Mouse (Mus musculus) testis, adult 2 months (tissue): ENCODE data around the gene Phactr3. TPM values are rescaled to one million over a fixed set of nuclear protein-coding genes. Genes with fewer than 3 reads are reported as not detected.

Experiments used
- H3K27ac ChIP-seq: fragments of 200-500 bp; 2 replicates; pipeline ENCODE4 v1.5.1; 2012; ENCODE audit warnings: low read depth, low read length; ENCODE audit not compliant: control insufficient read depth, insufficient read depth
- H3K27me3 ChIP-seq: fragments of 200-500 bp; 2 replicates; pipeline ENCODE4 v1.6.1; 2012; ENCODE audit warnings: mild to moderate bottlenecking, low read length, moderate library complexity; ENCODE audit not compliant: control insufficient read depth, insufficient read depth
- H3K36me3 ChIP-seq: fragments of 200-500 bp; 2 replicates; pipeline ENCODE4 v1.6.1; 2012; ENCODE audit warnings: mild to moderate bottlenecking, low read length; ENCODE audit not compliant: control insufficient read depth, insufficient read depth
- H3K4me1 ChIP-seq: fragments of 200-500 bp; 2 replicates; pipeline ENCODE4 v1.6.1; 2012; ENCODE audit warnings: low read length; ENCODE audit not compliant: control insufficient read depth, insufficient read depth
- H3K4me3 ChIP-seq: fragments of 200-500 bp; 2 replicates; pipeline ENCODE4 v1.5.1; 2012; ENCODE audit warnings: low read depth, mild to moderate bottlenecking, low read length, moderate library complexity, mixed read lengths; ENCODE audit not compliant: control insufficient read depth
- CTCF ChIP-seq: fragments of 200-500 bp; IDR thresholded peaks from 2 replicates; pipeline ENCODE4 v1.5.1; 2012; ENCODE audit warnings: low read depth, mild to moderate bottlenecking, inconsistent platforms, low read length, moderate library complexity; ENCODE audit not compliant: control insufficient read depth, insufficient read depth, insufficient replicate concordance
- POLR2A ChIP-seq: fragments of 200-500 bp; IDR thresholded peaks from 2 replicates; pipeline ENCODE4 v1.6.1; 2012; ENCODE audit warnings: low read depth, mild to moderate bottlenecking, inconsistent platforms, low read length, moderate library complexity; ENCODE audit not compliant: control insufficient read depth
- polyA plus RNA-seq: library from polyadenylated mRNA; depleted of rRNA; stranded (reverse); fragments of >200 nt; gene quantifications from 2 replicates; pipeline ENCODE4 v1.2.3, GENCODE M21; 2012

Gene Phactr3
- polyA plus RNA-seq, 1 experiment = 8.2 TPM

- H3K27me3 ChIP-seq = no peaks in the 10 kb centered on the region
- TF ChIP-seq POLR2A (no peak), CTCF (no peak)
- no peak overlapping the region for H3K27ac ChIP-seq
- no peaks in the 10 kb centered on the region for H3K36me3 ChIP-seq
- no peak overlapping the region for H3K4me3 ChIP-seq
- no peaks in the 10 kb centered on the region for H3K4me1 ChIP-seq
Measured at GRCm38 (mm10) chr2:178237056-178237455, 118.3 kb downstream of the Phactr3 start.

GRCm38 (mm10) chr2:178238503-178238902 lies 119.7 kb downstream of the Phactr3 start:
- no peaks in the 10 kb centered on the region for H3K4me1 ChIP-seq
- H3K36me3 ChIP-seq = no peaks in the 10 kb centered on the region
- TF ChIP-seq CTCF = no peak
- TF ChIP-seq POLR2A = no peak
- no peak overlapping the region for H3K4me3 ChIP-seq
- no peaks in the 10 kb centered on the region for H3K27me3 ChIP-seq
- H3K27ac ChIP-seq = no peak overlapping the region

- Histone ChIP-seq H3K36me3 (no peaks in the 10 kb centered on the region), H3K27me3 (no peaks in the 10 kb centered on the region), H3K27ac (no peak overlapping the region), H3K4me3 (no peak overlapping the region), H3K4me1 (no peaks in the 10 kb centered on the region)
- no peak for TF ChIP-seq POLR2A
- no peak for TF ChIP-seq CTCF
Measured at GRCm38 (mm10) chr2:178240886-178241285, 122.1 kb downstream of the Phactr3 start.

DNA sequence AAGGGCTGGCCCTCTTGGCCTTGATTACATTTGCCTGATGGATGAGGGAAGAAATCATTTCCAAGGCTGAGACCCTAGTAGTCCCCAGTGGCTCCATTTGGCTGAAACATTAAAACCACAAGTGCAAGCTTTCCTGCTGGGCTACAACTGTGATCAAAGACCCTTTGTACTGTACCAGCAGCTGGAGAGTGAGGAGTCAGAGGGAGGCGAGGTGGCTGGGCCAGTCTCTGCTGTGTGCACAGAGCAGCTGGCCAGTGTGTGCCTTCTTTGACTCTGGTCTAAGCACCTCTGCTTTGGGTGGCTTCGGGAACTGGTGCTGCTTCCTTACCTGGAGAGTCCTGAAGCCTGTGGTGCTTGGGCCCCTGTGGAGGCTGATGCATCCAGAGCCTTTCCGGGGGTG lies 122.6 kb downstream of the Phactr3 start:
- Histone ChIP-seq H3K36me3 (no peaks in the 10 kb centered on the region), H3K27ac (no peak overlapping the region), H3K4me3 (no peak overlapping the region), H3K27me3 (no peaks in the 10 kb centered on the region), H3K4me1 (no peaks in the 10 kb centered on the region)
- TF ChIP-seq POLR2A (no peak), CTCF (no peak)

DNA sequence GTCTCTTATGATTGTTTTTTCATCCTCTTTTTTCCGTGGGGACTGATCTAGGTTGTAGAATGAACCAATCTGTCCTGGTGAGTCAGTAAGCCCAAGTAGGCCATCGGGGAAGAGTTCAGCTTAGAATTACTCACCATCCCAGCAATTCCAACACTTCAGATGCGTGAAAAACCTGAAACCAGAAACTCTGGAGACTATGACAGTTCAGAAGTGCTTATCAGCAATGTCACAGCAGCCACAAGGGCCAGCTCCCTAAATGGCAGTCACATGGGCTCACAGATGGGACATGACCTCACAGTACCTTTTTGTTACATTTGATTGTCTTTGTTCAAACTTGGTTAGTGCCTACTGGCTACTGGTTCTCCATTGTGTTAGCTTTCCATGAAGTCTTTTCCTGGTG lies 124.2 kb downstream of the Phactr3 start:
- Histone ChIP-seq H3K4me3 (no peak overlapping the region), H3K27me3 (no peaks in the 10 kb centered on the region), H3K27ac (no peak overlapping the region), H3K36me3 (no peaks in the 10 kb centered on the region), H3K4me1 (no peaks in the 10 kb centered on the region)
- TF ChIP-seq CTCF (no peak), POLR2A (no peak)

DNA sequence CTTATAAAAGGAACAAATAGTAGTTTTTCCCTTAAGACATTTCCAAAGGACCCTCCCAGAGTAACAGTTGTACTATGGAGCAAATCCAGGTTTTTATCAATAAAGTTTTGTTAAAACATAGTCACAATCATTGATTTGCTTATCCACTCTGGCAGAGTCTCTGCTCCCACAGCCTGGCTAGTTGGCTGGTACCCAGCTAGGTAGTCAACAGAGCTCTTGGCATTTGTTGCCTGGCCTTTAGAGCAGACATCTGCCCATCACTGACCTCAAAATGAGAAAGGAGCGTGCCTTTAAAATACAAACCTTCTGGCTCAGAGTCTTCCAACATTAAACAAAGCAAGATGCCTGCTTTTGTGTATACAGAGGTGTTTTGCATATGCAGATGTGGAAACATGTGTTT lies 126.1 kb downstream of the Phactr3 start:
- no peak overlapping the region for H3K27ac ChIP-seq
- TF ChIP-seq CTCF = no peak
- TF ChIP-seq POLR2A = no peak
- no peak overlapping the region for H3K4me3 ChIP-seq
- no peaks in the 10 kb centered on the region; the same call in 1 of the 2 replicates for H3K4me1 ChIP-seq
- no peaks in the 10 kb centered on the region for H3K27me3 ChIP-seq
- H3K36me3 ChIP-seq = no peaks in the 10 kb centered on the region

DNA sequence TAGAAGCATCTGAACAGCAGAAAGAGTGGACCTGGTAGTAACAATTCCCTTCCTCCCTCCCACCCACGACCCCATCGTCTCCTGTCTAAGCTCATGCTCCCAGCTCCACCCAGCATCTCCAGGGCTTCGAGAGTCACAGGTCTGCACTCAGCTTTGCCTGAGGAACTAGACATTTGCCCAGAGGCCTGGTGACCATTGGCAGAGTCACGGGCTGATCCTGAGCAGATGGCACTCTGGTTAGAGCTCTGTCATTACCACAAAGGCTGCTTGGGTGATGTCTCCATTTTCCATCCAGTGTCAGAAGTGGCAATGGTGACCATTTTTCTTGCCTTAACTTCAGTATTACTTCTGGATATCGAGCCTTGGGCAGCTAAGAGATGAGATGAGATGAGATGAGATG lies 127.1 kb downstream of the Phactr3 start:
- Histone ChIP-seq H3K27me3 (no peaks in the 10 kb centered on the region), H3K4me3 (no peak overlapping the region), H3K27ac (no peak overlapping the region), H3K36me3 (no peaks in the 10 kb centered on the region), H3K4me1 (no peaks in the 10 kb centered on the region; the same call in 1 of the 2 replicates)
- no peak for TF ChIP-seq POLR2A
- TF ChIP-seq CTCF = no peak

DNA sequence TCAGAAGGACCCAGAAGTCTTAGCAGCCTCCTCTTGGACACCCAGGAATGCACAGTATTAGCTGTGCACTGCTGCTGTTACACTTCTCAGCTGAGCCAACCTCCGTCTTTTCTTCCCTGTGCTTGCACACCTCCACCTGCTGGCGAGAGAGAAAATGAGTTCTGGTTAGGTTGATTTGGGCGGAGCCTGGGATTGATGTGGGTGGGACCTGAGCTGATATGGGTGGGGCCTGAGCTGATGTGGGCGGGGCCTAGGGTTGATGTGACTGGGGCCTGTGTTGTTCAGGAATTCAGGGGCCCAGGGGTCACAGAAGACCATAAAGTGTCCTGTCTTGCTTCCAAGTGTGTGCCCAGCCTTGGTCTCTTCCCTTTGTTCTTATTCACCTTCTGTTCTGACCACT lies 128.0 kb downstream of the Phactr3 start:
- H3K27ac ChIP-seq = no peak overlapping the region

More for the DNA sequence above, 128.0 kb downstream of the Phactr3 start:
- no peak for TF ChIP-seq CTCF
- no peak for TF ChIP-seq POLR2A
- Histone ChIP-seq H3K4me3 (no peak overlapping the region), H3K36me3 (no peaks in the 10 kb centered on the region), H3K4me1 (no peaks in the 10 kb centered on the region; the same call in 1 of the 2 replicates), H3K27me3 (no peaks in the 10 kb centered on the region)
